Mouse (Mus musculus) stomach, postnatal 0 days (tissue): ENCODE measurements at regions not wholly inside any gene's neighbourhood (a gene's known extent, or its start where the extent isn't known, plus 50 kb on each side); places are given as distances from the start of the nearest gene placed in this dataset.

ENCODE experiments used
- CTCF ChIP-seq: IDR thresholded peaks from 2 replicates; pipeline ENCODE4 v1.5.1; 2016; ENCODE audit warnings: antibody characterized with exemption, low read depth, mild to moderate bottlenecking, moderate library complexity
- EP300 ChIP-seq: optimal IDR thresholded peaks from 2 replicates; pipeline ENCODE3; 2016; ENCODE audit warnings: antibody characterized with exemption

DNA sequence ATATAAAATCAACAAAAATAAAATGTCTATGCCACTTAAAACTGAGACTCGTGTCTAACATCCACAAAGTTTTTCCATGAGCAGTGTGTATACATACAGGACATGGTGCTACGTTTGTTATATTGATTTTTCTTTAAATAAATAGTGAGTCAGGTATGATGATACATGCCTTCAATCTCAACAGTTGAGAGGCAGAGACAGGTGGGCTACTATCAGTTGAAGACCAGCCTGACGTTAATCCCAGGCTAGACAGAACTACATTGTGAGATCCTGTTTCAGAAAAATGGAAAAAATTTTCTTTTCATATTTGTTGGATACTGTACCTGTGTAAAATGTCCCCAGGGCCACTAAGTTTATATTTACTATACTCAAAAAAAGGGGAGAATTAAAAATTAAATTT is 66.5 kb upstream of the Ndst4 start:
- TF ChIP-seq CTCF (no peak), EP300 (no peak)
